Mouse (Mus musculus): Measurements from ENCODE around the gene Gm10972. TPM values are rescaled to one million over a fixed set of nuclear protein-coding genes. Genes with fewer than 3 reads are reported as not detected.
"Not testable (repeated sequence)": the region's sequence is repeated elsewhere in the genome, so short reads cannot be mapped to it uniquely, and the experiment has no call there.

Gene Gm10972
- total RNA-seq, 2 experiments from 2014 or later = not detected

DNA sequence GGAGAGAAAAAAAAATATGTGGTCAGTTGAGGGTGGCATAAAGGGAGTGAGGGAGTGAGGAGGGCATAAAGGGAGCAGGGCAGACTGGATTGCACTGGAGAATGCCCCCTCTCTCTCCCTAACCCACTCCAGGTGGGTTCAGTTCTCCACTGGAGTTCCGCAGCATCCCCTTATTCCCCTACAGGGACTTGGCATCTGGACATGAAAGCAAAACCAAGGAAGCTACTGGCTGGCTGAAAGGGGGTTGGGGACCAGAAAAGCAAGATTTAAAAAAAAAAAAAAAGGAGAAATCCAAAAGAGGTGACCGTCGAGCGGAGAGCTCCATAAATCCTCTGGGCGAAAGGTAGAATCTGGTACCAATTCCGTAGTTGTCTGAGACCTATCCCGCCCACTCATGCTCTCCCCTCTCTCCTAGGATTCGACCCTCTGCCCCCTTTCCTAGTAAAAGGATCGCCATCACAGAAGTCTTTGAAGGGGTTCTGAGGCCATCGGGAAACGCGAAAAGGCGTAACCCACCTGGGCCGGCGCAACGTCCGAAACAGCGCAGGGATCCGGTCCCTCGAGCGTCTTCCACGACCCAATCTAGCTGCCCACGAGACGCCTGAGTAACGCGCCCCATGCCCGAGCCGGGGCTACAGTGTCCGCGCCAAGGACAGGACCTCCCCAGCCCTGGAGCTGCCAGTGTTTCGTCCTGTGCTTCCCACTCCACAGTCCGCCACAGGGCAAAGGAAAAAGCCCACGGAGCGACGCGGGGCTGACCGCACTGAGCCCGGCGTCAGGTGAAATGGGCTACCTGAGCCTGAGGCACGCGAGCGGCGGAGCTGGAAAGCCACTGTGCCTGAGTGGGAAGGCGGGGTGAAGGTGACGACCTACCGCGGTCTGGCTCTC, 15.2 kb downstream of the Gm10972 start:
- peak; percentile 28; the same call in 1 of the 2 replicates for ATAC-seq (replicated peaks; ENCODE audit: poor library complexity, severe bottlenecking)

DNA sequence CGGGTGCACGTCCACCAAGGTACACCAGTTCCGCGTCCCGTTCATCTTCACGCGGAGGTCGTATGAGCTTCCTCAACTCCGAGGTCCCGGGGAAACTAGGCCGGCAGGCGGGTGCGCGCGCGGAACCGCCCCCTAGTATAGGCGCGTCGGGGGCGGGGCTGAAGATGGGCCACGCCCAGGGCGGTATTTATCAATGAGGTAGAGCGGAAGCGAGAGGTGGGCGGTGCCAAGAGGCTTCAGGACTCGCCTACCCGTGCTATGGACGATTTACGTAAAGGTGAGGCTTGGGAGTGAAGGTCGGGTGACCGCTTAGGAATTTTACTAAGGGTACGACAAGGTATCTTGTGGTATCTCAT, 15.8 kb downstream of the Gm10972 start, which contains the start of gene Tuft1:
Tuft1 (minus strand) TSS at position 133 of the 356 bp plus-strand sequence.
- peak; percentile 93 for ATAC-seq (replicated peaks; ENCODE audit: poor library complexity, severe bottlenecking)

DNA sequence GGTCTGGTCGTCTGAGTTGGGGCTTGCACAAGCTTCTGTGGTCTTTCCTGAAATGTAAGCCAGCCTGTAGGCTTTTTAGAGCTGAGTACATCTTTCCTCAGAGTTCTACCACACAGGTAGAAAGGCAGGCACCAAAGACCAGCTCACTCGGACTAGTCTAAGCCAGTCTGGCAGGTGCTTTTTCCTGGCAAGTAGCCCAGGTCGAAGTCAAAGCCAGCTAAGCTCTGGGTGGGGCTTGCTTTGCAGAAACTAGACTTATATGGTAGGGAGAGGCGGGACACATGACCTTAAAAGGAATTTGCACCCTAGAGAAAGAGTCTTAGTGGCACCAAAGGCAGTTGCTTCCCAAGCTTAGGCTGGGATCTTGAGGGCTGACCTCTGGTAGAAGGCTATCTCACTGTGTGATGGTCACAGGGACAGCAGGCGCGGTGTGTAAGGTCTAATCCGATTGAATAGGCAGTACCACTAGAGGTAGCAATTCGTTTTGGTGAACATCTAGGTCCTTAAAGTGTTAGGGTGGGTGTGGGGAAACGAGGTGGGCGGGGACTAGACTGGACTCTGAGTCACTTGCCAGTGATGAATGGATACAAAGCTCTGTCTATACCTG, 16.3 kb downstream of the Gm10972 start:
- ATAC-seq (replicated peaks; ENCODE audit: poor library complexity, severe bottlenecking) = peak; percentile 42

DNA sequence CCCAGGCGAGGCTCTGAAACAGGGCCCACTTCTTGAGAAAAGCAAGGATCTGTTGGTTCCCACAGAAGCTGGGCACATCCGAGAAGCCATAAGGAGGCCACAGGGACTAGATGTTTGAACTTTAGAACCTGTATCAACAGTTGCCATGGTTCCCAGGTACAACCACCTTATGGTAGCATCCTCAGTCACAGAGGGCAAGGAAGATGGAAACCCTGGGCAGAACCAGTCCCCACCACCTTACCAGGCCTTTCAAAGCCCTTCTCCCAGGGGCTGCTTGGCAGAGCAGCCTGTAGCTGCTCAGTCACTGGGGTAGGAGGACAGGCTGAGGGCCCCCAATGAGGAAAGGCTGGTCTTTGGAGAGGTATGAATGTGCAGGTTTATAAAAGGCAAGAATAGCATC, 17.9 kb downstream of the Gm10972 start:
- ATAC-seq (replicated peaks; ENCODE audit: poor library complexity, severe bottlenecking) = not testable (repeated sequence)

DNA sequence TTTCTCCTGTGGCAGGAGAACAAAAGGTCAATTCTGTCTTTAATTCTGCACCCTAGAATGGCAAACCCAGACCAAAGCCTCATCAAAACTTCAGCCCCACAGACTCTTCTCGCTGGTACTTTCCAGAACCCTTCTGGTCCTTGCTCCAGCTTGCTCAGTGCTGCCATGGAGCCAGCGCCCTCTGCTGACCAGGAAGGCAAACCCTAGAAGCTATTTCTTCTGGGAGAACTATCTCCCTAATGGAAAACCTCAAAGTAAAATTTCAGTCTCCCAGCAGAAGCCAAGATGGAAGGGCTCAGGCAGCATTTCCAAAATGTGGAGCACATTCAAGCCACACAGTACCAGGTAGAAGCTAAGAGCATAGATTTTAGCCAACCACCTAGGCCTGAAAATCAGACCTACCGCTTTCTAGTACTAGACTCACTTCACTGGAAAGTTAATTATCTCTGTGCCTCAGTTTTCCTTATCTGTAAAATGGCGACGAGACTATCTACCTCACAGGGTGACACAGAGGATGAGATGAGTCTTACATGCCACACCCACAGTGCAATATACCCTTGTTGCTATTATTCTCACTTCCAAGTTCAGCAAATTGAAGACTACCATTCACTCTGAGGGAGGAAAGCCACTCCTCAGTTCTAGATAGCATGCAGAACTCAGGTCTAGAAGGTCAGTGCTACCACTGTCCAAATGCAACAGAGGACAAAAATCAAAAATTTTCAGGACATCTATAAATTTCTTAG, 22.3 kb downstream of the Gm10972 start:
- peak; percentile 56 for ATAC-seq (replicated peaks; ENCODE audit: poor library complexity, severe bottlenecking)

DNA sequence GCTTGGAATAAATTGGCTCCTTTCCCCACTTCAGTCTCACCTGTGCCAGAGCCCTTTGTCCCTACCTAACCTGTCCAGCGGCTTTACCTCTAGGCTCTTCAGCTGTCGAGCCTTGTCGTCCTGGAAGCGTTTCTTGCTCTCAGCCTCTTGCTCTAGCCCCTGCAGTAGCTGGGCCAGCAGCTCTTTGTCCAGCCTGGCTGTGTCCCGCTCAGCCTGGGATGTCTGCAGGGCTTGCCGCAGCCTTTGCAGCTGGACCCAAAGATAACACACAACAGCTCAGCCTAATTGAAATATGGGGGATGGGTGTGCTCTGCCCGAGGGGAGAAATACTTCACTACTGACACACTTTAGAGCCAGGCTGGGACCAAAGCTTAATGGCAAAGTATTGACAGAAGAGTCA, 23.0 kb downstream of the Gm10972 start:
- not testable (repeated sequence) for ATAC-seq (replicated peaks; ENCODE audit: poor library complexity, severe bottlenecking)

DNA sequence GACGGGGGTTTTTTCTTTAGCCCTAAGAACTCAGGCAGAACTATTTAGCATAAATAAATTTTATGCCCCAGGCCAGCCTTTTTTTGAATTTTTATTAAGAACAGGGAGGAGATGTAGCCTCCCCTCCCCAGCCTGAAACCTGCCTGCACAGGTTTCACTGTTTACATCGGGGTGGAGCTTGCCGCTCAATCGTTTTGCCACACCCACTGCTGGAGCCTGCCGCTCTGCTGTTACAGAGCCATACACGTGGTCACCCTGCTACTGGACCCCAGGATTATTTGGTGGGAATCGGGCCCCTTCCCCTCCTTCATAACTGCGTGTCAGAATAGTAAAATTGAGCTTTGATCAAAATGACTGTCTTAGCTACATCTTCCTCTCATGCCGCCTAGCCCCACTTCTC, 32.2 kb downstream of the Gm10972 start:
- not testable (repeated sequence) for ATAC-seq (replicated peaks; ENCODE audit: poor library complexity, severe bottlenecking)

DNA sequence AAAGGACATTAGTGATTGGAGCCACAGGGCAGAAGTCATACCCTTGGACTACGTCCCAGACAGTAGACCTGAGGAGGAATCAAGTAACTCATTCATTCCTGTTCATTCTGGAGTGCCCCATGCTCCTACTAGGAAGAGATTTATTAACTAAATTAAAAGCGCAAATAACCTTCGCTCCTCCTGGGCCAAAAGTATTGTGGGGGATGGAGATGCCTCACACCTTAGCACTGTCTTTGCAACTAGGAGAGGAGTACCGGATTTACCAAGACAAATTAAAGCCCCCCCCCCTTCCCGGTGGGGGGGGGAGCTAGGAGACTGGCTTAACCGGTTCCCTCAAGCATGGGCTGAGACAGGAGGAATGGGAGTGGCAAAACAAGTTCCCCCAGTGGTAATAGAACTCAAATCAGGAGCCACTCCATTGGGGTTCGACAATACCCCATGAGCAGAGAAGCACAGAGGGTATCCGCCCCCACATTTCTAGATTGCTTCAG, 36.5 kb downstream of the Gm10972 start:
- ATAC-seq (replicated peaks; ENCODE audit: poor library complexity, severe bottlenecking) = no peak

DNA sequence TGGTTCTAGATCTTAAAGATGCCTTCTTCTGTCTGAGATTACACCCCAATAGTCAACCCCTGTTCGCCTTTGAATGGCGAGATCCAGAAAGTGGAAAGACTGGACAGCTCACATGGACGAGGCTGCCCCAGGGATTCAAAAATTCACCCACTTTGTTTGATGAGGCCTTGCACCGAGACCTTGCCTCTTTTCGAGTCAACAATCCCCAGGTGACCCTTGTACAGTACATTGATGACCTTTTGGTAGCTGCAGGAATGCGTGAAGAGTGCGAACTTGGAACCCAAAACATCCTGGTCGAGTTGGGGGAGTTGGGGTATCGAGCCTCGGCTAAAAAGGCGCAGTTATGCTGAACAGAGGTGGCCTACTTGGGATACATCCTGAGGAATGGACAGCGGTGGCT, 37.1 kb downstream of the Gm10972 start:
- not testable (repeated sequence) for ATAC-seq (replicated peaks; ENCODE audit: poor library complexity, severe bottlenecking)

DNA sequence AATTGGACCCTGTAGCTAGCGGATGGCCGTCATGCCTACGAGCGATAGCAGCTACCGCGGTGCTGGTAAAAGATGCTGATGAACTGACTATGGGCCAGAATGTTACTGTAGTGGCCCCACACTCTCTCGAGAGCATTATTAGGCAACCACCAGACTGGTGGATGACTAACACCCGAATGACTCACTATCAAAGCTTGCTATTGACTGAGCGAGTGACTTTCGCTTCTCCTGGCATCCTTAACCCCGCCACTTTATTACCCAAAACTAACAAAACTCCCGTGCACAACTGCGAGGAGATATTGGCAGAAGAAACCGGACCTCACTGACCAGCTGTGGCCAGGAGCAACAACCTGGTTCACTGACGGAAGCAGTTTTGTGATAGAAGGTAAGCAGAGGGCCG, 37.9 kb downstream of the Gm10972 start:
- ATAC-seq (replicated peaks; ENCODE audit: poor library complexity, severe bottlenecking) = peak; percentile 52; the same call in 1 of the 2 replicates

DNA sequence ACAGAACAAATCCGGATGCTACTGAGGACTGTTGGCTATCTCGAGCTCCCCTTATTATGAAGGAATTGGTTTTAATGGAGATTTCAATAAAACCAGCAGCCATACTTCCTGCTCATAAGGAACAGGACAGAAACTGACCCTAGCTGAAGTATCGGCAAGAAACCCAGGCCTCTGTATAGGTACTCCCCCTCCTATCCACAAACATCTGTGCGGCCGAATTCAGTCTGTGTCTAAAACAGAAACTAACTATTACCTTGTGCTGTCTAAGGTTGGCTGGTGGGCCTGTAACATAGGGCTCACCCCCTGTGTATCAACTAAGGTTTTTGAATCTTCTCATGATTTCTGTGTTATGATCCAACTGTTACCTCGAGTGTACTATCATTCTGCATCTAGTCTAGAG, 40.7 kb downstream of the Gm10972 start:
- no peak for ATAC-seq (replicated peaks; ENCODE audit: poor library complexity, severe bottlenecking)

DNA sequence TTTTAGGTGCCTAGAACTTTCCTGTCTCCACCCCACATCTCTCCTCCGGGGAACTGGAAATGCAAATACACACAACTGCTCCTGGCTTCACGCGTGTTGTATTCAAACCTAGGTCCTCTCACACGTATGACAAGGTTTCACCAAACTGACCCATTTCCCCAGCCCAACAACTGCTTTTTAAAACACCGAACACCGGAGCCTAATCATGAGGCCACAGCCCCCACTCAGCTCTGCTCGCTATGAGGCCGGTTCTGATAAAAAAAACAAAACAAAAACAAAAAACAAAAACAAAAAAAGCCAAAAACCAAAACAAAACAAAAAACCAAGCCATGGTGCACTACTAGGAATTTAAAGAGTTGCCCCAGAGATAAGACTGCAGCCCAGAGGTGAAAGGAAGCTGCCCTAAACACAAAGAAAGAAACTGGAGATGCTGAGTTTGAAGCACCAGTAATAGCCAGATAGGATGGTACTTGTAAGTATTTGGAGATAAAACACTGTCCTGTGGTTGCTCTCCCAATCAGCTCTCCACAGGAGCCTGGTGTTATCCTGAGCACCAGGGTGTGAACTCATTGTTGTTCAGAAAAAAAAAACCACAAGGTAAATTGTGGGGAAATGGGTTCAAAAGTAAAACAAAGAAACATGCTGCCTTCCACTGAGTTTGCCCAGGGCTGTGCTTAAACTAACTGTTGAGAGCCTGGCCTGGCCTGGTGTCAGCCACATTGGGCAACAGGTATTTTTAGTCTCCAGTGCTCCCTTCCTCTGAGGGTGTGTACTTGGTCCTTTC, 43.3 kb downstream of the Gm10972 start:
- not testable (repeated sequence) for ATAC-seq (replicated peaks; ENCODE audit: poor library complexity, severe bottlenecking)

DNA sequence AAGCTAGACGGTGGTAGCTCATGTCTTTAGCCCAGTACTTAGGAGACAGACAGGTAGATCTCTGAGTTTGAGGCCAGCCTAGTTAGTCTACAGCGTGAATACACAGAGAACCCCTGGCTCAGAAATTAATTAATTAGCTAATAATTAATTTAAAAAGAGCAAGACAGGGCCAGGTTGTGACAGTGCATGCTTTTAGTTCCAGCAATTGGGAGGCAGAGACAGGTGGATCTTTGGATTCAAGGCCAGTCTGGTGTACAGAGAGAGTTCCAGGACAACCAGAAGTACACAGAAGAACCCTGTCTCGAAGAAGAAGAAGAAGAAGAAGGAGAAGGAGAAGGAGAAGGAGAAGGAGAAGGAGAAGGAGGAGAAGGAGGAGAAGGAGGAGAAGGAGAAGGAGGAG, 45.8 kb downstream of the Gm10972 start:
- ATAC-seq (replicated peaks; ENCODE audit: poor library complexity, severe bottlenecking) = not testable (repeated sequence)

DNA sequence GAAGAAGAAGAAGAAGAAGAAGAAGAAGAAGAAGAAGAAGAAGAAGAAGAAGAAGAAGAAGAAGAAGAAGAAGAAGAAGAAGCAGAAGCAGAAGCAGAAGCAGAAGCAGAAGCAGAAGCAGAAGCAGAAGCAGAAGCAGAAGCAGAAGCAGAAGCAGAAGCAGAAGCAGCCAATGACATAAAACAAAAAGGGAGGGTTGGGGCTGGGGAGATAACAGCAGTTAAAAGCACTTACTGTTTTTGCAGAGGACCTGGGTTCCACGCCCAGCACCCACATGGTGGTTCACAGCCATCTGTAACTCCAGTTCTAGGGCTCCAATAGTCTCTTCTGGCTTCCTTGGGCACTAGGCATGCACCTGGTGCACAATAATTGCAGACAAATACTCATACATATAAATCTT, 46.3 kb downstream of the Gm10972 start:
- ATAC-seq (replicated peaks; ENCODE audit: poor library complexity, severe bottlenecking) = not testable (repeated sequence)

DNA sequence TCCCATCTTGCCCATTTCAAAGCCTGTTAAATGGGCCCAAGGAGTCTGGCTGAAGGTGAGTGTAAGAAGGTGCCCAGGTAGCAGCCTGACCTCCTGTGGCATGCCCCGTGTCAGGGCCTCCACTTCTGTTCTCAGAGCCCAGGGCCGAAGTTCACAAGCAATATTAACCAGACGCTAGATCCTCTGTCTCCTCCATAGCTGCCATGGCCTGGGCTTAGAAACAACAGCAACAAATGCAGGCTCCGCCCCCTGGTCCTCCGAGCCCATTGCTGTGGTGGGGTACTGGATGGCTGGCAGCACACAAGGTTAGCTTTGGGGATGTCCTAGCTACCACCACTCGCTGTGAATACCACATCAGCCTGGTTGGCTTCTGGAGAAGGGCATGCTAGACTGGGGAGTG, 47.2 kb downstream of the Gm10972 start:
- not testable (repeated sequence) for ATAC-seq (replicated peaks; ENCODE audit: poor library complexity, severe bottlenecking)

DNA sequence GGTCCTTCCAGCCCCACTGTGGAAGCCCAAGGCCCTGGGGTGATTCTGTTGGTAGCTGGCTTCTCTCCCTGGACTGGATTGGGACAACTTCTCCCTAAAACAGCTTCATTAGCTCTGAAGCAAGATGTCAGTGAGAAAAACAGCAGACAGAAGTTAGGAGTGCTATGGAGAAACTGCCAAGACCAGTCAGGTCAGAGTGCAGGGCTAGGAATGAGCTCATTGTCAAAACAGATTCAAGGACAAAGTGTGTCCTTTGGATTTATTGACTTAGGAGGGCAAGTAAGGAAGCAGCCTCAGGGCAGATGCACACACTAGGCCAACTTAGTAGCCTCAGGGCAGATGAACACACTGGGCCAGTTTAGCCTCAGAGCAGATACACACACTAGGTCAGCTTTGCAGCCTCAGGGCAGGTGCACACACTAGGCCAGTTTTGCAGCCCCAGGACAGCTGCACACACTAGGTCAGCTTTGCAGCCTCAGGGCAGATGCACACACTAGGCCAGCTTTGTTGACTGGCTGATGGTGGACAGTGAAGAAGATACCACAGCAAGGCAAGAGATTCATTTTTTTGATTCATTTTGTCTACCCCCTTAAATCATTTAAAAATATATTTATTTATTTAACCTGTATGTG, 47.8 kb downstream of the Gm10972 start:
- ATAC-seq (replicated peaks; ENCODE audit: poor library complexity, severe bottlenecking) = no peak

DNA sequence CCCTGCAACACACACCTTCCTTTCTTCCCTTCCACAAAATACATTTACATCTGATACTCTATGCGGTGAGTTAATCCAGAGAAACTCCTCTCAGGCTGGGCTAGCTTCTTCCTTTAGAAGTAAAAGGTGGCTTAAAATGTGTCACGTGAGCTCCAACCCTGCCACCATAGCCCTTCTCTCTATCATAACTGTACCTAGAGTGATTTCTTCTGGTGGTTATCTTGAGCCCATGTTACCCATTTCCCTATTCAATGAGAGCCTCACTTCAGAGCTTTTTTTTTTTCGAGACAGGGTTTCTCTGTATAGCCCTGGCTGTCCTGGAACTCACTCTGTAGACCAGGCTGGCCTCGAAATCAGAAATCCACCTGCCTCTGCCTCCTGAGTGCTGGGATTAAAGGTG, 48.8 kb downstream of the Gm10972 start:
- ATAC-seq (replicated peaks; ENCODE audit: poor library complexity, severe bottlenecking) = not testable (repeated sequence)
